Comparison of ENCODE assay signal across 9 mouse cellular contexts in genomic region chr12:85094010-85094409, GRCm38 (mm10). TPM values are rescaled to one million over a fixed set of nuclear protein-coding genes. Genes with fewer than 3 reads are reported as not detected.
DNase-seq lines count a peak whose midpoint lies in the region; ATAC-seq and TF ChIP-seq lines count a peak whose summit lies in the region.
"Had no signal": no experiment of that assay in that cellular context is flagged by ENCODE, and none has a peak within 500 bp of the region (broad histone marks: within the 10 kb centered on the region; RNA-seq: fewer than 3 reads in every experiment).

No protein-coding gene starts in this region.

- TF ChIP-seq CTCF in lung, postnatal 0 days (IDR thresholded peaks at IDR 0.05) = peak; percentile 23; the same call in 1 of the 2 replicates
- TF ChIP-seq CTCF in thymus, adult 2 months (IDR thresholded peaks at IDR 0.05; ENCODE audit: borderline replicate concordance, control insufficient read depth, extremely low read depth, insufficient read depth, low read length, poor library complexity) = no peak

- ATAC-seq in liver, embryonic 11.5 days (replicated peaks; ENCODE audit: low FRiP score) = no peak
- ATAC-seq in kidney, embryonic 16.5 days (ENCODE audit: low FRiP score, low TSS enrichment) = peak; percentile 64; the same call in 1 of the 2 replicates
- peak; percentile 89 for ATAC-seq in lung, postnatal 0 days

- no peaks in the 10 kb centered on the region for H3K27me3 ChIP-seq in liver, embryonic 11.5 days (replicated peaks; ENCODE audit: control insufficient read depth, insufficient read depth, low read length)
- no peaks in the 10 kb centered on the region for H3K27me3 ChIP-seq in kidney, embryonic 16.5 days (ENCODE audit: insufficient read depth, low read length)
- H3K27me3 ChIP-seq in lung, postnatal 0 days (replicated peaks; ENCODE audit: insufficient read depth, low read length) = no peaks in the 10 kb centered on the region
- no peaks in the 10 kb centered on the region for H3K27me3 ChIP-seq in thymus, adult 2 months (ENCODE audit: control insufficient read depth, insufficient read depth, low read length)
- H3K27me3 ChIP-seq: liver, embryonic 13.5 days had no signal

- DNase-seq in liver = peak; percentile 49
- no peak for DNase-seq in liver, embryonic 11.5 days (ENCODE audit: low spot score)
- peak; percentile 65 for DNase-seq in adrenal gland, postnatal 14 days
- peak; percentile 70 for DNase-seq in gastrocnemius, postnatal 25 days
- peak; percentile 78 for DNase-seq in lung, postnatal 0 days (ENCODE audit: low spot score)
- peak; percentile 30 to 38 for DNase-seq in urinary bladder, postnatal 36 days (ENCODE audit: low spot score in 2 of 2)
- no peak for DNase-seq in thymus, adult 2 months
- DNase-seq: liver, embryonic 13.5 days had no signal

- H3K9me3 ChIP-seq in liver, embryonic 11.5 days (ENCODE audit: control insufficient read depth, low read length) = no peaks in the 10 kb centered on the region
- no peaks in the 10 kb centered on the region for H3K9me3 ChIP-seq in kidney, embryonic 16.5 days (ENCODE audit: low read length)
- H3K9me3 ChIP-seq in lung, postnatal 0 days (ENCODE audit: low read length) = no peaks in the 10 kb centered on the region

- no peak overlapping the region for H3K9ac ChIP-seq in liver, embryonic 11.5 days (ENCODE audit: low read depth, low read length)
- H3K9ac ChIP-seq in kidney, embryonic 16.5 days (replicated peaks; ENCODE audit: low read length) = no peak overlapping the region; the same call in 1 of the 2 replicates
- no peak overlapping the region for H3K9ac ChIP-seq in lung, postnatal 0 days (replicated peaks; ENCODE audit: low read depth)
- H3K9ac ChIP-seq: liver, embryonic 13.5 days had no signal

- H3K4me3 ChIP-seq in liver, embryonic 11.5 days (ENCODE audit: low read depth, low read length) = no peak overlapping the region
- no peak overlapping the region for H3K4me3 ChIP-seq in kidney, embryonic 16.5 days (ENCODE audit: low read length)
- H3K4me3 ChIP-seq in lung, postnatal 0 days (ENCODE audit: low read depth, low read length) = no peak overlapping the region
- no peak overlapping the region for H3K4me3 ChIP-seq in thymus, adult 2 months (ENCODE audit: control insufficient read depth, insufficient read depth, low read length)
- H3K4me3 ChIP-seq: liver, embryonic 13.5 days had no signal

- no peak for TF ChIP-seq POLR2A in thymus, adult 2 months (IDR thresholded peaks at IDR 0.05; ENCODE audit: control insufficient read depth, extremely low read depth, insufficient read depth, low read length, poor library complexity)

- TF ChIP-seq EP300 in lung, postnatal 0 days (IDR thresholded peaks at IDR 0.05) = no peak; the same call in 1 of the 2 replicates

- H3K4me2 ChIP-seq in liver, embryonic 11.5 days = no peak overlapping the region
- H3K4me2 ChIP-seq in kidney, embryonic 16.5 days (replicated peaks; ENCODE audit: low read depth, low read length) = peak overlapping the region; percentile 14; the same call in 1 of the 2 replicates
- H3K4me2 ChIP-seq in lung, postnatal 0 days (replicated peaks; ENCODE audit: low read depth, low read length) = no peak overlapping the region
- H3K4me2 ChIP-seq: liver, embryonic 13.5 days had no signal

- H3K4me1 ChIP-seq in liver, embryonic 11.5 days (replicated peaks; ENCODE audit: control insufficient read depth, insufficient read depth, low read length) = peaks cover 11% of the 10 kb centered on the region
- H3K4me1 ChIP-seq in kidney, embryonic 16.5 days (ENCODE audit: insufficient read depth, low read length) = peaks cover 8% of the 10 kb centered on the region; the same call in 1 of the 2 replicates
- 0 out of 2 replicates have a peak, but pooled peaks cover 3% of the 10 kb centered on the region for H3K4me1 ChIP-seq in lung, postnatal 0 days (ENCODE audit: insufficient read depth, low read depth, low read length)
- no peaks in the 10 kb centered on the region; the same call in 1 of the 2 replicates for H3K4me1 ChIP-seq in thymus, adult 2 months (replicated peaks; ENCODE audit: control insufficient read depth, insufficient read depth, low read length)

- peaks cover 3% of the 10 kb centered on the region; the same call in 1 of the 2 replicates for H3K36me3 ChIP-seq in liver, embryonic 11.5 days (ENCODE audit: control insufficient read depth, insufficient read depth, low read length)
- peaks cover 5% of the 10 kb centered on the region for H3K36me3 ChIP-seq in kidney, embryonic 16.5 days (ENCODE audit: insufficient read depth, low read length)
- no peaks in the 10 kb centered on the region for H3K36me3 ChIP-seq in lung, postnatal 0 days (ENCODE audit: insufficient read depth, low read length)
- no peaks in the 10 kb centered on the region for H3K36me3 ChIP-seq in thymus, adult 2 months (ENCODE audit: control insufficient read depth, insufficient read depth, low read length)

- 25% methylated on average over 14 of the region's 14 CpGs for WGBS in liver, embryonic 11.5 days
- 22% methylated on average over 14 of the region's 14 CpGs for WGBS in kidney, embryonic 16.5 days
- 23% methylated on average over 14 of the region's 14 CpGs for WGBS in lung, postnatal 0 days
- WGBS in thymus, adult 2 months = 54% methylated on average over 14 of the region's 14 CpGs

- H3K27ac ChIP-seq in liver, embryonic 11.5 days (ENCODE audit: low read depth, low read length) = no peak overlapping the region
- H3K27ac ChIP-seq in kidney, embryonic 16.5 days (ENCODE audit: low read length) = no peak overlapping the region
- H3K27ac ChIP-seq in lung, postnatal 0 days (ENCODE audit: low read length) = no peak overlapping the region
- H3K27ac ChIP-seq in thymus, adult 2 months (ENCODE audit: control insufficient read depth, insufficient read depth, low read length) = no peak overlapping the region
- H3K27ac ChIP-seq: liver, embryonic 13.5 days had no signal

RNA-seq across cellular contexts. Expression of gene Prox2, which starts 16.5 kb away (rescaled TPM):
- polyA plus RNA-seq in liver, embryonic 11.5 days (2014; fragmentation: Nextera tagmentation; extraction: Ambion mirVana) = 3.8 and 4.3 TPM in 2 replicates
- 4.7 and 6.7 TPM in 2 replicates for total RNA-seq in adrenal gland, postnatal 14 days (2021)
- total RNA-seq in gastrocnemius, postnatal 25 days (2021) = 1 to 10 TPM; 2.2 to 2.3 TPM
- 3.7 and 4.9 TPM in 2 replicates for polyA plus RNA-seq in kidney, embryonic 16.5 days (2015; fragmentation: Nextera tagmentation; extraction: Ambion mirVana)
- polyA plus RNA-seq in lung, postnatal 0 days (2015; fragmentation: Nextera tagmentation; extraction: Ambion mirVana) = 3.7 and 5.6 TPM in 2 replicates
- polyA plus RNA-seq in thymus, adult 2 months (2012; rRNA removed) = 2.6 and 4.4 TPM in 2 replicates

RNA-seq across cellular contexts. Expression of gene Dlst, which starts 16.6 kb away (rescaled TPM):
- 139 and 143 TPM in 2 replicates for polyA plus RNA-seq in liver, embryonic 11.5 days (2014; fragmentation: Nextera tagmentation; extraction: Ambion mirVana)
- 692 and 702 TPM in 2 replicates for total RNA-seq in adrenal gland, postnatal 14 days (2021)
- 100 to 1,000 TPM; 326 to 330 TPM for total RNA-seq in gastrocnemius, postnatal 25 days (2021)
- polyA plus RNA-seq in kidney, embryonic 16.5 days (2015; fragmentation: Nextera tagmentation; extraction: Ambion mirVana) = 153 TPM in 2 replicates
- polyA plus RNA-seq in lung, postnatal 0 days (2015; fragmentation: Nextera tagmentation; extraction: Ambion mirVana) = 70.7 and 72.5 TPM in 2 replicates
- polyA plus RNA-seq in thymus, adult 2 months (2012; rRNA removed) = 131 and 135 TPM in 2 replicates

RNA-seq across cellular contexts. Expression of gene Rps6kl1, which starts 57.1 kb away (rescaled TPM):
- 0.99 and 1.1 TPM in 2 replicates for polyA plus RNA-seq in liver, embryonic 11.5 days (2014; fragmentation: Nextera tagmentation; extraction: Ambion mirVana)
- 1.7 and 2.2 TPM in 2 replicates for total RNA-seq in adrenal gland, postnatal 14 days (2021)
- total RNA-seq in gastrocnemius, postnatal 25 days (2021) = 1 to 10 TPM in 1 of 2 experiments, under 1 TPM in 1; 0.95 to 1.1 TPM
- polyA plus RNA-seq in kidney, embryonic 16.5 days (2015; fragmentation: Nextera tagmentation; extraction: Ambion mirVana) = 0.86 and 1.1 TPM in 2 replicates
- 0.82 and 0.83 TPM in 2 replicates for polyA plus RNA-seq in lung, postnatal 0 days (2015; fragmentation: Nextera tagmentation; extraction: Ambion mirVana)
- polyA plus RNA-seq in thymus, adult 2 months (2012; rRNA removed) = 3.7 and 11.4 TPM in 2 replicates

Comparison
In these comparisons a context has a peak if more than half of its experiments do, and no peak if none do; other contexts are left out.
1. DNase-seq: peak in liver (single experiment), adrenal gland, postnatal 14 days (single experiment), gastrocnemius, postnatal 25 days (single experiment), lung, postnatal 0 days (single experiment) and urinary bladder, postnatal 36 days (2 of 2); none in liver, embryonic 11.5 days (single experiment) and thymus, adult 2 months (single experiment).